8 mouse cellular contexts compared by ENCODE assay signal in genomic region chr14:20694185-20694883, GRCm38 (mm10). TPM values are rescaled to one million over a fixed set of nuclear protein-coding genes. Genes with fewer than 3 reads are reported as not detected.
DNase-seq lines count a peak whose midpoint lies in the region; ATAC-seq lines count a peak whose summit lies in the region.

No protein-coding gene starts in this region.

- no peaks in the 10 kb centered on the region for H3K9me3 ChIP-seq in lung, embryonic 16.5 days (ENCODE audit: control insufficient read depth, low read length)

- DNase-seq in lung, postnatal 25 days (ENCODE audit: low spot score): no peak
- DNase-seq in heart, postnatal 4 days: peak; percentile 27
- no peak for DNase-seq in ovary, postnatal 10 days (ENCODE audit: low spot score)
- DNase-seq in cerebellum, adult 8-10 months: no peak
- no peak for DNase-seq in spleen, postnatal 14 days (ENCODE audit: low spot score in 2 of 2)

- peak overlapping the region; percentile 99 for H3K27ac ChIP-seq in lung, embryonic 16.5 days (ENCODE audit: low read length)

- H3K36me3 ChIP-seq in lung, embryonic 16.5 days (ENCODE audit: control insufficient read depth, insufficient read depth, low read length): peaks cover 36% of the 10 kb centered on the region

- peak; percentile 10; the same call in 1 of the 2 replicates for ATAC-seq in lung, embryonic 16.5 days (ENCODE audit: low read depth)
- peak; percentile 6 for ATAC-seq in common myeloid progenitor, adult 5-6 weeks (replicated peaks; ENCODE audit: low read depth, poor library complexity, severe bottlenecking)
- ATAC-seq in megakaryocyte, adult 5-6 weeks (ENCODE audit: poor library complexity, severe bottlenecking): peak; percentile 2; the same call in 1 of the 2 replicates

- WGBS in lung, embryonic 16.5 days: 44% methylated on average over 13 of the region's 13 CpGs

- peak overlapping the region; percentile 98 for H3K4me3 ChIP-seq in lung, embryonic 16.5 days (ENCODE audit: low read length)

- no peaks in the 10 kb centered on the region for H3K27me3 ChIP-seq in lung, embryonic 16.5 days (ENCODE audit: control insufficient read depth, insufficient read depth, low read depth, low read length)

- H3K4me1 ChIP-seq in lung, embryonic 16.5 days (replicated peaks; ENCODE audit: control insufficient read depth, insufficient read depth, low read length): peaks cover 25% of the 10 kb centered on the region

- H3K4me2 ChIP-seq in lung, embryonic 16.5 days (ENCODE audit: low read depth, low read length): peak overlapping the region; percentile 87

- H3K9ac ChIP-seq in lung, embryonic 16.5 days (ENCODE audit: low read length): peak overlapping the region; percentile 96

RNA-seq across cellular contexts. Expression of gene Fut11, which starts 0.4 kb away (rescaled TPM):
- 29.4 and 30.7 TPM in 2 replicates for polyA plus RNA-seq in lung, embryonic 16.5 days (2015; fragmentation: Nextera tagmentation; extraction: Ambion mirVana)
- total RNA-seq in common myeloid progenitor, adult 5-6 weeks (2017): 6.2 and 9.5 TPM in 2 replicates
- 10 to 100 TPM; 11.4 to 11.8 TPM for total RNA-seq in heart, postnatal 4 days (2021)
- 9.1 and 12.5 TPM in 2 replicates for total RNA-seq in megakaryocyte, adult 5-6 weeks (2015)
- 4.9 and 6.5 TPM in 2 replicates for total RNA-seq in megakaryocyte, adult 5-6 weeks (2017)

RNA-seq across cellular contexts. Expression of gene Chchd1, which starts 8.5 kb away (rescaled TPM):
- polyA plus RNA-seq in lung, embryonic 16.5 days (2015; fragmentation: Nextera tagmentation; extraction: Ambion mirVana): 191 and 192 TPM in 2 replicates
- total RNA-seq in common myeloid progenitor, adult 5-6 weeks (2017): 100 and 114 TPM in 2 replicates
- 100 to 1,000 TPM in 1 of 2 experiments, 10 to 100 TPM in 1; 87.0 to 104 TPM for total RNA-seq in heart, postnatal 4 days (2021)
- 94.2 and 107 TPM in 2 replicates for total RNA-seq in megakaryocyte, adult 5-6 weeks (2015)
- 86.5 and 86.8 TPM in 2 replicates for total RNA-seq in megakaryocyte, adult 5-6 weeks (2017)

RNA-seq across cellular contexts. Expression of gene Zswim8, which starts 13.0 kb away (rescaled TPM):
- polyA plus RNA-seq in lung, embryonic 16.5 days (2015; fragmentation: Nextera tagmentation; extraction: Ambion mirVana): 29.3 and 30.4 TPM in 2 replicates
- total RNA-seq in common myeloid progenitor, adult 5-6 weeks (2017): 7.9 and 17.6 TPM in 2 replicates
- total RNA-seq in heart, postnatal 4 days (2021): 10 to 100 TPM; 81.7 to 83.6 TPM
- 33.2 and 39.3 TPM in 2 replicates for total RNA-seq in megakaryocyte, adult 5-6 weeks (2015)
- total RNA-seq in megakaryocyte, adult 5-6 weeks (2017): 26.5 and 33.3 TPM in 2 replicates

RNA-seq across cellular contexts. Expression of gene Sec24c, which starts 20.2 kb away (rescaled TPM):
- polyA plus RNA-seq in lung, embryonic 16.5 days (2015; fragmentation: Nextera tagmentation; extraction: Ambion mirVana): 93.3 and 95.6 TPM in 2 replicates
- 75.4 and 87.3 TPM in 2 replicates for total RNA-seq in common myeloid progenitor, adult 5-6 weeks (2017)
- total RNA-seq in heart, postnatal 4 days (2021): 100 to 1,000 TPM in 1 of 2 experiments, 10 to 100 TPM in 1; 96.3 to 110 TPM
- 34.2 and 48.4 TPM in 2 replicates for total RNA-seq in megakaryocyte, adult 5-6 weeks (2015)
- 69.7 and 90.0 TPM in 2 replicates for total RNA-seq in megakaryocyte, adult 5-6 weeks (2017)

RNA-seq across cellular contexts. Expression of gene Synpo2l, which starts 26.2 kb away (rescaled TPM):
- polyA plus RNA-seq in lung, embryonic 16.5 days (2015; fragmentation: Nextera tagmentation; extraction: Ambion mirVana): 4.2 and 6.2 TPM in 2 replicates
- total RNA-seq in common myeloid progenitor, adult 5-6 weeks (2017): 0.23 TPM in 1 of 2 replicates, not detected in the other
- total RNA-seq in heart, postnatal 4 days (2021): 100 to 1,000 TPM; 230 to 272 TPM
- total RNA-seq in megakaryocyte, adult 5-6 weeks (2015): 0.07 TPM in 1 of 2 replicates, not detected in the other
- not detected in 2 replicates for total RNA-seq in megakaryocyte, adult 5-6 weeks (2017)
